8 mouse cellular contexts compared by ENCODE assay signal in the genomic region with DNA sequence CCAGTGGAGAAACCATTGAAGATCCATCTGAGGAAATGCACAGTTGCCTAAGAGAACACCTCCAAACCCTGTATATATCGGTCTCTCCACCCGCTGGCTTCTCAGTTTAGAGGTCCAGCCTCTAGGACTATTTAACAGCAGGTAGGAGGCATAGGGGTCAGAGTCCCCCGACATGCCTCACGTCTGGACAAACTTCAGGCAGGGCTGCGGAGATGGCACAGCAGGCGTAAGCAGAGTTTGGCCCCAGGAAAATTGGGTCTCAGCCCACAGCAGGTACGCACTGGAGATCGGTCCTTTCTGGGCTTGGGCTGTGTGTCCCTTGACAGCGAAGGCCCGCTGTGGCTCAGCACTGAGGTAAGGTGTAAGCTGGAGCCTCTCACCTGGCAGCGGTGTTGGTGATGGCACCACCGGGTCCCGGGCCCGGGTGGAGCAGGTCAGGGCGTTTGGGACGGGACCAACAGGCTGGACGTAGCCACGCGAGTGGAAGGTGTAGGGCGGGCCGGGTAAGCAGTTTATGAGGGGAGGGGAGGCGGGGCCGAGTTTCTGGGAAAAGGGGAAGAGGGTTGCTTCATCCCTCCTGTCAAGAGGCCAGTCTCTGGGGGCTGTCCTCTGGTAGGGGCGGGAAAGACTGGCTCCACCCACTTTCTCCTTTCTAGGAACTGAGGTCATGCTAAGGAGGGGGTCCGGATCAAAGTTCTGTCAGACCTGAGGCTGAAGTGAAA. TPM values are rescaled to one million over a fixed set of nuclear protein-coding genes. Genes with fewer than 3 reads are reported as not detected.
A peak's percentile ranks its signal among the peaks of the same experiment; 100 is the strongest.
DNase-seq lines count a peak whose midpoint lies in the region; ATAC-seq and TF ChIP-seq lines count a peak whose summit lies in the region.

No protein-coding gene starts in this region.

- H3K4me2 ChIP-seq in liver, embryonic 12.5 days: peak overlapping the region; percentile 67
- H3K4me2 ChIP-seq in stomach, postnatal 0 days (replicated peaks; ENCODE audit: low read depth): peak overlapping the region; percentile 58

- peaks cover 21% of the 10 kb centered on the region for H3K27me3 ChIP-seq in liver, embryonic 12.5 days (replicated peaks)
- H3K27me3 ChIP-seq in stomach, postnatal 0 days (ENCODE audit: control insufficient read depth, insufficient read depth, low read length): no peaks in the 10 kb centered on the region

- WGBS in liver, embryonic 12.5 days (ENCODE audit: insufficient replicate concordance): 13% methylated on average over 25 of the region's 25 CpGs
- WGBS in stomach, postnatal 0 days: 14% methylated on average over 25 of the region's 25 CpGs

- no peak for TF ChIP-seq EP300 in stomach, postnatal 0 days (optimal IDR thresholded peaks at IDR 0.05)

- H3K9ac ChIP-seq in liver, embryonic 12.5 days: peak overlapping the region; percentile 52; the same call in 1 of the 2 replicates
- peak overlapping the region; percentile 58 for H3K9ac ChIP-seq in stomach, postnatal 0 days (ENCODE audit: low read length)

- H3K4me3 ChIP-seq in liver, embryonic 12.5 days: peak overlapping the region; percentile 36
- peak overlapping the region; percentile 27 for H3K4me3 ChIP-seq in stomach, postnatal 0 days (ENCODE audit: low read depth, low read length)

- peak; percentile 73 to 80 for ATAC-seq in hematopoietic stem cell, adult 5-6 weeks (replicated peaks in 1 of 2; ENCODE audit: insufficient read depth in 1 of 2, low FRiP score in 2 of 2, low TSS enrichment in 1 of 2, low read depth in 1 of 2, poor library complexity in 2 of 2, severe bottlenecking in 2 of 2)
- ATAC-seq in liver, embryonic 12.5 days: peak; percentile 43
- ATAC-seq in stomach, postnatal 0 days (ENCODE audit: low FRiP score, low TSS enrichment): peak; percentile 24; the same call in 1 of the 2 replicates

- peak; percentile 15 to 42 for DNase-seq in adrenal gland, postnatal 36 days
- DNase-seq in adrenal gland, adult 18-20 months (ENCODE audit: low spot score in 2 of 2): no peak
- peak; percentile 56 for DNase-seq in c-Kit-positive CD71-negative TER-119-negative erythroid progenitor cells, embryonic 14.5 days (ENCODE audit: low read depth)
- DNase-seq in stomach, postnatal 0 days (ENCODE audit: low spot score): peak; percentile 56
- DNase-seq in MN1 (ENCODE audit: low spot score): no peak
- DNase-seq in thymus, postnatal 25 days: no peak

- peaks cover 42% of the 10 kb centered on the region for H3K4me1 ChIP-seq in liver, embryonic 12.5 days
- H3K4me1 ChIP-seq in stomach, postnatal 0 days (replicated peaks; ENCODE audit: control insufficient read depth, insufficient read depth): peaks cover 3% of the 10 kb centered on the region; the same call in 1 of the 2 replicates

- peaks cover 22% of the 10 kb centered on the region for H3K36me3 ChIP-seq in liver, embryonic 12.5 days
- peaks cover 3% of the 10 kb centered on the region; the same call in 1 of the 2 replicates for H3K36me3 ChIP-seq in stomach, postnatal 0 days (ENCODE audit: control insufficient read depth, insufficient read depth, low read length)

- no peak for TF ChIP-seq CTCF in stomach, postnatal 0 days (IDR thresholded peaks at IDR 0.05; ENCODE audit: low read depth)

- no peaks in the 10 kb centered on the region for H3K9me3 ChIP-seq in liver, embryonic 12.5 days (replicated peaks)
- no peaks in the 10 kb centered on the region for H3K9me3 ChIP-seq in stomach, postnatal 0 days (ENCODE audit: control insufficient read depth, low read length)

- no peak overlapping the region for H3K27ac ChIP-seq in liver, embryonic 12.5 days
- H3K27ac ChIP-seq in stomach, postnatal 0 days (replicated peaks): peak overlapping the region; percentile 73

RNA-seq across cellular contexts. Expression of a gene that starts 0.6 kb away (rescaled TPM):
- total RNA-seq in adrenal gland, postnatal 36 days (2021): under 1 TPM; 0.26 TPM
- under 1 TPM; 0.29 to 0.30 TPM for total RNA-seq in adrenal gland, adult 18-20 months (2021)
- 1.3 and 5.8 TPM in 2 replicates for total RNA-seq in hematopoietic stem cell, adult 5-6 weeks (2017)
- polyA plus RNA-seq in liver, embryonic 12.5 days (2016; fragmentation: Nextera tagmentation; extraction: Ambion mirVana): 1.6 and 2.1 TPM in 2 replicates
- polyA plus RNA-seq in stomach, postnatal 0 days (2015; fragmentation: Nextera tagmentation; extraction: Ambion mirVana): 79.0 and 80.6 TPM in 2 replicates

RNA-seq across cellular contexts. Expression of a gene that starts 8.9 kb away (rescaled TPM):
- 10 to 100 TPM; 17.2 to 25.1 TPM for total RNA-seq in adrenal gland, postnatal 36 days (2021)
- 10 to 100 TPM; 15.9 to 20.0 TPM for total RNA-seq in adrenal gland, adult 18-20 months (2021)
- 17.2 and 17.9 TPM in 2 replicates for total RNA-seq in hematopoietic stem cell, adult 5-6 weeks (2017)
- 18.3 and 18.9 TPM in 2 replicates for polyA plus RNA-seq in liver, embryonic 12.5 days (2016; fragmentation: Nextera tagmentation; extraction: Ambion mirVana)
- 25.7 and 27.3 TPM in 2 replicates for polyA plus RNA-seq in stomach, postnatal 0 days (2015; fragmentation: Nextera tagmentation; extraction: Ambion mirVana)

RNA-seq across cellular contexts. Expression of a gene that starts 31.5 kb away (rescaled TPM):
- total RNA-seq in adrenal gland, postnatal 36 days (2021): 10 to 100 TPM; 30.8 to 35.6 TPM
- total RNA-seq in adrenal gland, adult 18-20 months (2021): 10 to 100 TPM; 34.3 to 59.4 TPM
- 27.3 and 34.1 TPM in 2 replicates for total RNA-seq in hematopoietic stem cell, adult 5-6 weeks (2017)
- 31.9 and 32.2 TPM in 2 replicates for polyA plus RNA-seq in liver, embryonic 12.5 days (2016; fragmentation: Nextera tagmentation; extraction: Ambion mirVana)
- polyA plus RNA-seq in stomach, postnatal 0 days (2015; fragmentation: Nextera tagmentation; extraction: Ambion mirVana): 17.5 and 17.8 TPM in 2 replicates

RNA-seq across cellular contexts. Expression of a gene that starts 32.3 kb away (rescaled TPM):
- total RNA-seq in adrenal gland, postnatal 36 days (2021): 10 to 100 TPM; 72.7 to 73.2 TPM
- 10 to 100 TPM; 60.4 to 72.0 TPM for total RNA-seq in adrenal gland, adult 18-20 months (2021)
- total RNA-seq in hematopoietic stem cell, adult 5-6 weeks (2017): 25.3 TPM in 2 replicates
- polyA plus RNA-seq in liver, embryonic 12.5 days (2016; fragmentation: Nextera tagmentation; extraction: Ambion mirVana): 34.3 and 35.2 TPM in 2 replicates
- 92.3 and 99.5 TPM in 2 replicates for polyA plus RNA-seq in stomach, postnatal 0 days (2015; fragmentation: Nextera tagmentation; extraction: Ambion mirVana)

RNA-seq across cellular contexts. Expression of a gene that starts 32.3 kb away (rescaled TPM):
- 10 to 100 TPM; 17.3 to 20.7 TPM for total RNA-seq in adrenal gland, postnatal 36 days (2021)
- total RNA-seq in adrenal gland, adult 18-20 months (2021): 10 to 100 TPM; 14.0 to 14.3 TPM
- total RNA-seq in hematopoietic stem cell, adult 5-6 weeks (2017): 16.6 and 20.9 TPM in 2 replicates
- polyA plus RNA-seq in liver, embryonic 12.5 days (2016; fragmentation: Nextera tagmentation; extraction: Ambion mirVana): 56.0 and 59.4 TPM in 2 replicates
- 16.8 and 19.8 TPM in 2 replicates for polyA plus RNA-seq in stomach, postnatal 0 days (2015; fragmentation: Nextera tagmentation; extraction: Ambion mirVana)

Comparison
In these comparisons a context has a peak if more than half of its experiments do, and no peak if none do; other contexts are left out.
1. DNase-seq: peak in adrenal gland, postnatal 36 days (2 of 2), c-Kit-positive CD71-negative TER-119-negative erythroid progenitor cells, embryonic 14.5 days (single experiment) and stomach, postnatal 0 days (single experiment); none in adrenal gland, adult 18-20 months (0 of 2), MN1 (single experiment) and thymus, postnatal 25 days (single experiment).
2. ATAC-seq: peak in every context shown above with its lines; median percentile 76 in hematopoietic stem cell, adult 5-6 weeks; 43 in liver, embryonic 12.5 days; 24 in stomach, postnatal 0 days.